Mouse (Mus musculus) MN1 (cell line): ENCODE measurements around the gene Gtf3c1.
"Not testable (repeated sequence)": the region's sequence is repeated elsewhere in the genome, so short reads cannot be mapped to it uniquely, and the experiment has no call there.

Source experiments
- DNase-seq: peaks from one replicate; pipeline ENCODE4 v3.0.0-alpha.2; 2016; ENCODE audit warnings: low spot score

Gtf3c1 gene

GRCm38 (mm10) chr7:125707593-125708022, at the start of gene Gtf3c1, which contains the start of gene D430042O09Rik:
TSS of gene Gtf3c1 (minus strand) at chr7:125707780.
TSS of gene D430042O09Rik (plus strand) at chr7:125707888.
- DNase-seq = peak; percentile 99

- DNase-seq = no peak
Measured at GRCm38 (mm10) chr7:125756806-125757205, 49.2 kb upstream of the Gtf3c1 start.

GRCm38 (mm10) chr7:125753326-125753715, 45.7 kb upstream of the Gtf3c1 start:
- DNase-seq = no peak

- no peak for DNase-seq
Measured at GRCm38 (mm10) chr7:125752699-125753325, 45.2 kb upstream of the Gtf3c1 start.

GRCm38 (mm10) chr7:125748186-125748585, 40.6 kb upstream of the Gtf3c1 start:
- DNase-seq = peak; percentile 52

GRCm38 (mm10) chr7:125747316-125747690, 39.7 kb upstream of the Gtf3c1 start:
- no peak for DNase-seq

- DNase-seq = no peak
Measured at GRCm38 (mm10) chr7:125746621-125747315, 39.2 kb upstream of the Gtf3c1 start.

- no peak for DNase-seq
Measured at GRCm38 (mm10) chr7:125744774-125745173, 37.2 kb upstream of the Gtf3c1 start.

GRCm38 (mm10) chr7:125741271-125741703, 33.7 kb upstream of the Gtf3c1 start:
- no peak for DNase-seq

- DNase-seq = no peak
Measured at GRCm38 (mm10) chr7:125740521-125740920, 32.9 kb upstream of the Gtf3c1 start.

- DNase-seq = no peak
Measured at GRCm38 (mm10) chr7:125736366-125737015, 28.9 kb upstream of the Gtf3c1 start.

- no peak for DNase-seq
Measured at GRCm38 (mm10) chr7:125733791-125734190, 26.2 kb upstream of the Gtf3c1 start.

- DNase-seq = no peak
Measured at GRCm38 (mm10) chr7:125731679-125732078, 24.1 kb upstream of the Gtf3c1 start.

- DNase-seq = peak; percentile 65
Measured at GRCm38 (mm10) chr7:125723189-125723972, 15.8 kb upstream of the Gtf3c1 start.

GRCm38 (mm10) chr7:125722127-125722526, 14.5 kb upstream of the Gtf3c1 start:
- no peak for DNase-seq

- no peak for DNase-seq
Measured at GRCm38 (mm10) chr7:125721033-125721432, 13.5 kb upstream of the Gtf3c1 start.

- DNase-seq = no peak
Measured at GRCm38 (mm10) chr7:125720370-125720769, 12.8 kb upstream of the Gtf3c1 start.

GRCm38 (mm10) chr7:125717612-125718011, 10.0 kb upstream of the Gtf3c1 start:
- no peak for DNase-seq

- no peak for DNase-seq
Measured at GRCm38 (mm10) chr7:125716724-125717123, 9.1 kb upstream of the Gtf3c1 start.

GRCm38 (mm10) chr7:125714803-125715202, 7.2 kb upstream of the Gtf3c1 start:
- DNase-seq = no peak

GRCm38 (mm10) chr7:125713542-125714055, 6.0 kb upstream of the Gtf3c1 start:
- not testable (repeated sequence) for DNase-seq

- DNase-seq = peak; percentile 53
Measured at GRCm38 (mm10) chr7:125708100-125708499, 520 bp upstream of the Gtf3c1 start.
